Mouse (Mus musculus) lung, postnatal 25 days (tissue): ENCODE measurements around the gene E030025P04Rik.
A peak's percentile ranks its signal among the peaks of the same experiment; 100 is the strongest.

Source experiments
- DNase-seq: peaks from one replicate; pipeline ENCODE4 v3.0.0; 2022; ENCODE audit warnings: low spot score

The E030025P04Rik gene

DNA sequence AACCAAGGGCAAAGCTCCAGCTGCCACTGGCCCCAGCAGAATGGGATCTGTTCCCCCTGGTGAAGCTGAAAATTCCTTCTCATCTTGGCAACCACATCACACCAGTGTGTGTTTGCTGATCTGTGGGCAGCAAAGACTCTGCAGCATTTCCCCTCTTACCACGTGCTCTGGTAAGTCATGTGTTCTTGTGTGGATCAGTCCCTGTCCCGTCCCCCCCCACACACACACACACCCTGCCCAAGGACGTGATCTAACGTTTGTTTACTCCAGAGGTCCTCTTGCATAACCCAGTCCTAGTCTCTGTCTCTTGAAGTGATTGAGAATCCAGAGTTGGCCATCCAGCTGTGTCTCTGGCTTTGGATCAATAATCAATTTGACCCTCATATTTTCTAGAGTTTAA lies at the start of gene E030025P04Rik:
E030025P04Rik (minus strand) TSS at position 134 of the 400 bp plus-strand sequence.
- peak; percentile 65 for DNase-seq

DNA sequence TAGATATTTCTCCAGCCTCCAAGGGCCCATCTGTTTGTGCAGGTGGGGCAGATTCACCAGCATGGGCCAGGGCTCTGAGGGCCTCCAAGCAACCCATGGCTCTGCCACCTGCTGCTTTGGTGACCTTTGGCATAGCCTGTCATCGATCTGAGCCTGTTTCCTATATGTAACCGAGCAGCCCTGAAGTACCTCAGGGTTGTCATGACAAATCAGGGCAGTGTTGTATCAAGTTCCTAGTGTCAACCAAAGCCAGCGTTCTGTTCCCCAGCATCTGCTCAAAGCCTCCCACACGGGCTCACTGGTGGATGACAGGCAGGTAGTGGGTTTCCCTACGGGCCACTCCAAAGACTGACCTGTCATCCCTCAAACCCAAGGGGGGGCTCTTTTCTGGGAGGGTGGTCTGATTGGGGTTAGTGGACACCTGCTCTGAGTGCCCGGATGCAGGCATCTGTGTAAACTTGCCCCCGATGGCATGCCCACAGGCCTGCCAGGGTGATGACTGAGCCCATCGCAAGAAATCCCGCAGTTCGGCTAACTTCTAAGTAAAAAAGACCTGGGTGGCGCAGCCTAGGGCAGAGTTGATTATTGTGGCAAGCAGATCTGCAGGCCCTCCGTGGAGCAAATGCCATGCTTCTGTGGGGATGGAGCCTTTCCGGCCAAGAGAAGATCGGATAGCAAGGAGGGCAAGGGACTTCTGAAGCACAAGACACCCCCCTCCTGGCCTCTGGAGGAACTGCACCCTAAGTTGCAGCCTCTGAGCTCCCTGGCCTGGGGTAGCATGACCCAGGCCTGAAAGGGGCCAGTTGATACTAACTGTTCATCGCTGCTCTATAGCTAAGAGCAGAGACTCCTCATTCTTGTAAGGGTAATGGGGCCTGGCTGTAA lies 48.7 kb upstream of the E030025P04Rik start:
- peak; percentile 75 for DNase-seq

DNA sequence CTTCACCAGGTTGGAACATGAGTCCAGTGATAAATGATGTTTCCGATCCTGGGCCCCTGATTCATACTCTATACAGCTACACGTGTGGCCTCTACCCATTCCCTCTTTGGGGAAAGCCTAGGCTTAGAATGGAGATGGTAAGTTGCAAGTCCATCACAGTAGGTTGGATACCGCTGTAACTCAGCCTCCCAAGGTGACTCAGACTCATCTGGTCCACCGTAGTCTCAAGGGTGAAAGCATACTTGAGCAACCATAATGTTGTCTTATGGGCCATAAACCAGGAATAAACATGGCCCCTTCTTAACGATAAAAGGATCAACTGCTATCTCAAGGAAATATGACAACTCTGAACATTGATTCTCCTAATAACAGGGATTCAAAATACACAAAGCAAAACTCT lies 44.1 kb upstream of the E030025P04Rik start:
- no peak for DNase-seq

DNA sequence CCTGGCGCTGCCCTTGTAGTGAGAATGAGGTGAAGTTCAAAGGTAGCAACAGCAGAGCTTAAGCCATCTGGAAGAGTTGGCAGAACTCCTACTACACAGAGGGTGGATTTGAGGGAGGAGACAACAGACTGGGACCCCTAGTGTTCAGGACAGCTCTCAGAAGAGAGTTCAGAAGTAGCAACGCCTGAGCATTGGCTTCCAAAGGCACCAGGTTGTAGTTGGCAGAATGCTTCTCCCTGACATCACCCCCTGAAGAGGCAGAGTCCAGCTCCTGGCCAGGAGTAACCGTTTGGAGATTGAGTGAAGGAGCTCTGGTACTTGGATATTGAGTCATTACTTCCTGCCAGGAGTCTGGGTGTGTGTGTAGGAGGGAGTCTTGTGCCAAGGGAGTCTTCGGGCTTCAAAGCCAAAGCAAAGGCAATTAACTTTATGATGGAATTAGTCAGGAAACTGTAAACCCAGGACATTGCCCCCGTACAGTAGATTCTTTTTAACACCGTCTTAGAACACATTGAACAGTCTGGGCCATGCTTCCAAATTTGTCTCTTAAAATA lies 43.5 kb upstream of the E030025P04Rik start:
- no peak for DNase-seq

DNA sequence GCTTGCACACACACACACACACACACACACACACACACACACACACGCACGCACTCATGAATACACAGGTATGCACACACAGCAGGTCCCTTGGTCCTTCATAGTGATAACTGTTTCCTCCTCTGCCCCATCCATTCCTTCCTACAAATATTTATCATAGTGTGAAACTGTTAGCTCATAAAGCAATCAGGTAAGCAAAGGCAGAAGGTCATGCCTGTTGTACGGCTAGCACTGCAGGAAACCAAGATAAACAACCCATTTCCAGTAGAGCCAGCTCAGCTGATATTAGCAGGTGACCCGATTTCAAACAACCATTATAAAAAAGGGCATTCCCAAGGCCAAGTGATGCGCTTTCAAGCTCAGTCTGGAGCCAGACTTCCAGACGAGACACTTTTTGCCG lies 36.9 kb upstream of the E030025P04Rik start:
- no peak for DNase-seq

DNA sequence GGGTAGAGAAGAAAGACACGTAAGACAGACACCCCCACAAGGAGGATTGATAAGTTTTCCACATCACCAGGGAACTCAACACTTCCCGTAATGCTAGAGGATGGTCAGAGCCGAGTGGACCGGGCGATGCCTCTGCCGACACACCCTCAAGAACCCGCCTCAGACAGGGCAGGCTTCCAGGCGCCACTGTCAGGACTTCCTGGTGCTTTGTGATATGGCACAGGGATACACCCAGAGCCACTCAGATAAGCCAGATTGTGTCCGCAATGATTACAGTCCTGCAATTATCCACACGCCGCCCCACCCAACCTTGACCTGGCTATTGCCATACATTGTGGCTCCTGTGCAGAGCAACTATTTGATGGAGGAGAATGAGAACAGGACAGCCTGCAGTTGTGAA lies 36.1 kb upstream of the E030025P04Rik start:
- peak; percentile 79 for DNase-seq

DNA sequence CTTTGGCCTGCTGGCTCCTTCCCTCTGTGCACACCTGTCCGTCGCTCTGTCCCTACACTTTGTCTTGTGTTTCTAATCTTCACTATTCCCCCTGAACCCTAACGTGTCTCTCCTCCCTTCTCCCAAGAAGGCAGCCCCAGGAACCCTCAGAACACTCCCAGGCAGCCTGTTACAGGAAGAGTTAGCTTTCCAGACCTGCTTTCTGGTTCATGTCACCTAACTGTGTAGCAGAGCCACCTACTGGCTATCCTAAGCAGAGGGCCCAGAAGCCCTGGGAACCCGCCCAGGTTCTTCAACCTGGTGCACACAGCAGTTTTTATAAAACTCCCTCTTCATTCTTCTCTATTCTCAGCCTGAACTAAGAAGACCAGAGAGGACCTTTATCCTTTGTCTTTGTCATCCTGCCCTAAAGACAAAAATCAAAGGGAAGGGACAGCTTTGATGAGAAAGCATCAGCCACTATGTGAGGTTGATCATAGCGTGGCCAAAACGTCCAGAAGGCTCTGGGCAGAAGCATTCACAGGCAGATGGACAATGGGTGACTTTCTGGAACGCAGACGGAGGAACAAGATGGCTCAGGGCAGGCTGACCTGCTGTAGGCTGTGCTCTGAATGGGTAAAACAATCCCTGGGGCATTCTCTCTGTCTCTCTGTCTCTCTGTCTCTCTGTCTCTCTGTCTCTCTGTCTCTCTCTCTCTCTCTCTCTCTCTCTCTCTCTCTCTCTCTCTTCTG lies 34.8 kb upstream of the E030025P04Rik start:
- peak; percentile 37 for DNase-seq

DNA sequence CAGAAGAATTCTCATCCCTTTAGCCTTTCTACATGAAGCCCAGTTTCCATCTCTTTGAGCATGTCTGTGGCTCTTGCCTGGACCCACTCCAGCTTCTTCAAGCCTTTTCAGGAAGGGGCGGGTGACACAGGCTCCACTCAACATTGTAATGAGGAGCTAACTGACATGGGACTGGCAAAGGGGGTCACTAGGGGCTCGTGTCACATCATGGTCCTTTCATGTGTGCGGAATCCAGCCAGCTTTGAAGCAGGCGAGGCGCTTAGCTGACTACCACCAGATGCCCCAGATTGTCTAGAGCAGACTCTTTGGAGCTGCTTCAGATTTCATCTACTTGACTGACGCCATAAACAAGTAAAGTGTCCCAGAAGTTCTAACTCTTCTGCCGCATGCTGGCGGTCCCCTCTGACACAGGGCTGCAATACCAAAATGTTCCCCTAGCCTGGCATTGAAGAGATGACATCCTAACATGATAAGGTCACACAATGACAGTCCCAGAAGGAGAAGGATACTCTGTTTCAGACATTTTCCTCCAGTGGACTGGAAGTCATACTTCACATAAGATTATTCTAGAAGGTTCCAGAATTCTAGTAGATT lies 31.3 kb upstream of the E030025P04Rik start:
- DNase-seq: peak; percentile 65

DNA sequence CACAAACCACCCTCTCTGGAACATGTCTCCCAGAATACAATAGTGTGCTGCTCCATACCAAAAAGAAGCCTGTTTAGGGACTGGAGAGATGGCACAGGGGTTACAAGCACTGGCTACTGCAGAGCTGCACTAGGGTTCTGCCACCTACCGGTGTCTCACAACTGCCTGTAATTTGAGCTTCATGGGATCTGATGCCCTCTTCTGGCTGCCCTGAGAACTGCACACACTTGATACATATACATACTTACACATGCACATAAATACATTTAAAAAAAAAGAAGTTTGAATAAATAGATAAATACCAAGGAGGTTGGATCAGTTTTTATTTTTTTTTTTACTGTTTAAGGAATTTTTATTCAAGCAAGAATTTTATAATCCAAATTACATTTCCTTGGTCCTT lies 28.1 kb upstream of the E030025P04Rik start:
- no peak for DNase-seq

DNA sequence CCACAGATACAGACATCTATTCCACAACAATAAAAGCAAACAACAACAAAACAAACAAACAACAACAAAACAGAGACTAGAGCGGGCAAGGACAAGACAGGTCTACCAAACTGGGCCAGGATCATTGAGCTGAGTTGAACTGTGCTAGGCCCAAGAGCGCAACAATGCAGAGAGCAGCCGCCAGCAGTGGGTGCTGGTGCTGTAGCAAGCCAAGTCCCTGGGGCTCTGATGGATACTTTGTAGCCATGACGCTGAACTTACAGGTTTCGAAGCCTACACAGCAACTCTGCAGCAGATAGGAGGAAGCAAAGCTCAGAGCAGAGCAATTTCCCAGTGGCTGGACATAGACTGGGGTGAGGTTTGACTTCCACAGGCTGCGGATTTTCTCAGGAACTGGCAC lies 26.6 kb upstream of the E030025P04Rik start:
- DNase-seq: no peak

DNA sequence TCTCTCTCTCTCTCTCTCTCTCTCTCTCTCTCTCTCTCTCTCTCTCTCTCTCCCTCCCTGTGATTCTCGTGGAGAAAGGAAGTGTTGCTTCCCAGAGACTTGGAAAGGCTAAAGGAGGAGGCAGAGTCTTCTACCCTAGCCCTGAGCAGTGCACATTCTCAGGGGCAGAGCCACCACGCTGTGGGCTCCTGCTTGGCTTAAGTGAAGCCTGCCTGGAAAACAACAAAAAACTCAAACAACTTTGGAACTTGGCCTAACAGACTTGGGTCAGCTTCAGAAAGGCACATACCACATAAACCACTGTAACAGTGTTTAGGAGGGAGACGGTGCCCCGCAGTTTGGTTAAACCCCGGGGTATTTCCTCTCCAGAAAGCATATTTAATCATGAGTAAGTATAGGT lies 13.5 kb upstream of the E030025P04Rik start:
- DNase-seq: no peak

DNA sequence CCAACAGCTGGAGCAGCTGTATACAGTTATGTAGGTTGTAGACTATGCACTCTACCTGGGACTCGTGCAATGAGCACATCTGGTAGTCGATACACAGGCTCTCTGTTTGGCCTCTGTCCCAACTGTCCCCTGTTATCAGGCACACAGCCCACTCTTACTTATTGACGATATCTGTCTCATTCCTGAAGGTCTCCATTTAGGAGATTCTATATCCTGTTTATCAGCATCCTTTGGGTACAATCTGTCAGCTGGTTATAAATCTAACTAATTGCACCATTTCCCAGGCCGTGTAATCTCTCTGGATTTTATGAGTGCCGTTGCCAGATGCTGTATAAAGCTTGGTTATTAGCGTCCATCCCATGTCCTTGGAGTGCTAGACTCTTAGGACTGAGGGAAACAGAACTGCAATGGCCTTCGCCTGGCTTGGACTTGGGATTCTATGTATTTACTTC lies 747 bp upstream of the E030025P04Rik start:
- DNase-seq: no peak

DNA sequence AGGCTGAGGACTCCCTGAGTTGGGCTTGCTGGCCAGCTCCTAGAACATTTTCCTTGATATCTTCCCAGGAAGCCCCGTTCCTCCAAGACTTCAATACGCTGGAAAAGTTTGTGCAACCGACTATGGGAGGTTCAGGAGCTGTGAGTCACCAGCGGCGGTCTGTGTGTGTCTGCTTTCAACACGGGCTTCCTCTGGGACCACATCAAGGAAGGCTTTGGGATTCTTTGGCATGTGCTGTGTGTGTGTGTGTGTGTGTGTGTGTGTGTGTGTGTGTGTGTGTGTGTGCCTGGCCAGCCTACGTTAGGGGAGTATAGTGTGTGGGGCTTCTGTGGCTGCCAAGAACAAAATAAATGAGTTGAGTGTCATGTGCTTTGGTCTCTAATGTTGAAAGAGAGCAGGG lies 17.7 kb downstream of the E030025P04Rik start:
- peak; percentile 24 for DNase-seq

DNA sequence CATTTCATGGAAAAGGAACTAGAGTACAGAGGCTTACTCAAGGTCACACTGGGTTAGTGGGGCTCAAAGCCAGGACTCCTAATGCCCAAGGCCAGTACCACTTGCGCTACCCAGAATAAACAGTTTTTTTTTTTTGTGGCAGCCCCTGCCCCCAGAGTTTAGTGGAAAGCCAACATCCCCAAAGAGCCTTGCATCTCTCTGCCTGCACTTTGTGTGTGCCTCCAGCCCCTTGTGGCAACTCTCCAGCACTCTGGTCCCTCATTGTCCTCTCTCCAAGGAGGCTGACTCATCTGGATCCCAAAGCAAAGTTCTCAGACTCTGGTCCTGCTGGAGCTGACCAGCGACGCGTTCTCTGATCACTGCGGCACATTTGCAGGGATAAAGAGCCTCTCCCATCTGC lies 18.7 kb downstream of the E030025P04Rik start:
- peak; percentile 5 for DNase-seq

DNA sequence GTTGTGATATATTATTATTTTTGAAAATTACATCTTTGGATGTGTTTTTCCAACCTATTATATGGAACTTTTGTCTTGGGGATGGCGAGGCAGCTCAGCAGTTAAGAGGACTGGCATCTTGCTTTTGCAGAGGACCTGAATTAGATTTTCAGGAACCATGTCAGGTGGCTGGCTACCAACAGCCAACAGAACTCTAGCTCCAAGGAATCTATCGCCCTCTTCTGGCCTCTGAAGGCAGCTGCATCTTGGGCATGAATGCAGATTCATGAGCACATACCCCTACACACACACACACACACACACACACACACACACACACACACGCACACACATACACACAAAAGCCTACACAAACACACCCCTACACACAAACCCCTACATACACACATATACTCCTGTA lies 19.9 kb downstream of the E030025P04Rik start:
- DNase-seq: no peak

DNA sequence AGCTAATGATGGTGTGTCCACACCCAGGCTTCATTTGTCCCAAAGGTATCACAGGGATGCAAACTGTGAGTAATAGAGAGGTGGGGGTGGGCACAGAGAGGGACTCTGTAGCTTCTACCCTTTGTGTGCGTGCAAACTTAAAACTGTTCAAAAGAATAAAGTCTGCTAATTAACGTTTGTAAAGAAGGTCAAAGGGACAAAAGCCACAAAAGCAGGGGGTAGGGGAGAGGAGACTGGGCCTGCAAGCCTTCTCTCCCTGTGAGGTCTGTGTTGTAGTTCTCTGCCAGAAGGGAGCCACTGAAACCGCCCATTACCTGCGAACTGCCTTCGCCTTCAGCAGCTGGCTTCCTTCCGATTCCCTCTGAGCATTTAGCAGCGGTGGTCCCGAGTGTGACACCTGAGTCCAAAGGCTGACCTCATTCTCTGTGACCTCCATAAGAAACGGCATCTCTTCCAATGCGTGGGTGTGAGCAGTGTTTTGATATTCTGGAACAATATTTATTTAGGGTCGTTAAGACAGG lies 34.3 kb downstream of the E030025P04Rik start:
- no peak for DNase-seq

DNA sequence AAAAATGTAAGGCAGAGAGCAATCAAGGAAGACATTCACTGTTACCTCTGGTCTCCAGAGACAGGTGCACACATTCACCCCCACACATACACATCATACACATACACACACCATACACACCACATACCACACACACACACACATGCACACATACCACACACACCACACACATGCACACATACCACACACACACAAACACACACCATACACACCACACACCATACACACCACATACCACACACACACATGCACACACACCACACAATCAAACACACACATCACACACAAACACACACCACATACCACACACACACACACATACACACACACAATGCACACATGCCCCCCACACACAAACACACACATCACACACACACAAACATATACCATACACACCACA lies 35.1 kb downstream of the E030025P04Rik start:
- no peak for DNase-seq

DNA sequence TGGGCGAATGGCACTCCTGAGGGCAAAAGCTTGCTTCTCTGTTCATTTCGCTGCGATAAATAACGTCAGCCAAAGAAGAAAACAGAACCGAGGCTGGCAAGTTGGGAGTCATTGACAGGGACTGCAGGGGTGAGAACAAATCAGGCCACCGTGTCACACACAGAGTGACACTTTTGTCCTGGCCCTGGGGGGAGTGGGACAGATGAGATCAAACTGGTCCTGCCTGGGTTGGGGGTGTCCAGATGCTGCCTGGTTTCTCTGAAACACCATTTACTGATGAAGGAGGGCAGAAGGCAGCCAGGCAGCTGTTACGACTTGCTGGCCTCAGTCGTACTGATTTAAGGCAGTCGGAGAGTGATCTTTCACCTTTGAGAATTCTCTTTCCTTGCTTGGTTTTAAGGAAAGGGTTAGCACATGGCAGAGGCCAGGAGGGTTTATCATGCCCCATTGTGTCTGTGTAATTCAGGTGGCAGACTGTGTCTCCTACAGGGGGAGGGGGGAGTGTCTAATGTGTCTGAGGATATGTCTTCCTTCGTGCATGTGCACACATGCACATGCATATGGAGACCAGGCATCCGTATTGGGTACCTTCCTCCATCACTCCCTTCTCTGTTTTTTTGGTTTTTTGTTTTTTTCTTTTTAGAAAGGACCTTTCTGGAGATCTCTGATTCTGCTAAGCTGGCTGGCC lies 36.5 kb downstream of the E030025P04Rik start:
- DNase-seq: no peak

DNA sequence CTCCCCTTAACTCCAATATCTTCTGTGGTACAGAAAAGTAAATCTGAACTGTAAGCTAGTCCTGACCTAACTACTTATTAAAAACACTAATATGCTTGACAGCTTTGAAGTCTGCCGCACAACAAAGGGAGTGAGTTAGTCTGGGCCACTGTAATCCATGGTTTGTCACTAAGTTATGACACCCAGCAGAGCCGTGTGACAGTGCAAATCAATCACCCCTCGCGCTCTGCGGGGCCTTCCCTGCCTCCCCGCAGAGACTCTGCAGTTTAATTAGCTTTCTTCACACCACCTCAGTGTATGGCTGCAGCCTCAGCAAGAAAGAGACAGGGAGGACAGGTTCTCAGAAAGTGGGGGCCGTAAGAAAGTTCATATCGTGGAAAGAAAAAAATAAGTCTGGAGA lies 37.4 kb downstream of the E030025P04Rik start:
- DNase-seq: no peak

DNA sequence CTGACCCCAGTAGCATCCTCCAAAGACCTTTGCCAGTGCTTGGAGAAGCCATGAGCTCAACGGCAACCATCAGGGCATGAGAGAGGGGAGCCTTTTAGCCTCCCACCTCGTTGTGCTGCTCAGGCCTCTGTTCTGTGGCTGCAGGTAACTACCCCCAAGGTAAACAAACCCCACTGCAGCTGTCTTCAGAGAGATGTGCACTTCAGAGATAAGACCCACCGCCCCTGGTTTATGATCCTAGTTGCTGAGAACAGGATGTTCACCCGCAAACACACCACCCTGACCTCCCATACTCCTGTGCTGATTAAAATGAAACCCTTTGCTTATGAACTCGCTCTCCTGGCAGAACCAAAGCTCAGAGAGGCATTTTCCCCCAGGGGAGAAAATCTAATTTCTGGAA lies 38.0 kb downstream of the E030025P04Rik start:
- no peak for DNase-seq

DNA sequence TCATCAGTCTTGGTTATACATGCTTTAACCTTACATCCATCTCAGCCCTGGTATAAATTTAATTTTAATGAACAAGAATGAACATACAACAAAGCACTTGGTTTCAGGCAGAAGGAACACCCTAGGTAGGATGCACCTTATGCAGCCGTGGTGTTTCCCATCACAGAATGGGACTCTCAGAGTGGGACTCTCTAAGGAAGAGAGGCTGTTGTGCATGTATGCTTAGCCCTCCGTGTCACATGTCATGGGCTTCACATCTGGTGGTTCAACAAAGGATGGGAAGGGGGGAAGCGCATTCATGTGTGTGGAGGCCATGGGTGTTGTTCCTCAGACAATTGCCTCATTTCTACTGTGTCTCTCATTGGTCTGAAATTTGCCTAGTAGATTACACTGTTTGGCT lies 40.8 kb downstream of the E030025P04Rik start:
- DNase-seq: no peak

DNA sequence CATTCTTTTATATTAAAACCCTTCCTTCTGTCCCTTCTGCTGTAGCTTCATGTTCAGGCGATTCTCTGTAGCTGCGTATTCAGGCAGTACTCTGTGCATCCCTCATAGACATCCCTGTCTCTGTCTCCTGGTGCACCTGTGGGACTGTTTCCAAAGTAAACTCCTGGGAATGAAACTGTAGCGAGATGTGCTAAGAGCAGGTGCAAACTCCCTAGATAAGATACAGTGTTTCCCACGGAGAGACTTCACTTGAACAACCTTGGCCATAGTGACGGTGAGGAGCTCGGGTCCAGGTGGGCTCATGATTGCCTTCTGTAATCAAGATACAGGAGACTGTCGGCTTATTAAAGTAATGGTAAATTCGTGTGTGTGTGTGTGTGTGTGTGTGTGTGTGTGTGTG lies 41.5 kb downstream of the E030025P04Rik start:
- DNase-seq: no peak
